Mouse (Mus musculus): ENCODE data around the gene Lmcd1. TPM values are rescaled to one million over a fixed set of nuclear protein-coding genes. Genes with fewer than 3 reads are reported as not detected.

Gene Lmcd1
- polyA plus RNA-seq, 1 experiment from 2014 or later: 3.2 TPM

DNA sequence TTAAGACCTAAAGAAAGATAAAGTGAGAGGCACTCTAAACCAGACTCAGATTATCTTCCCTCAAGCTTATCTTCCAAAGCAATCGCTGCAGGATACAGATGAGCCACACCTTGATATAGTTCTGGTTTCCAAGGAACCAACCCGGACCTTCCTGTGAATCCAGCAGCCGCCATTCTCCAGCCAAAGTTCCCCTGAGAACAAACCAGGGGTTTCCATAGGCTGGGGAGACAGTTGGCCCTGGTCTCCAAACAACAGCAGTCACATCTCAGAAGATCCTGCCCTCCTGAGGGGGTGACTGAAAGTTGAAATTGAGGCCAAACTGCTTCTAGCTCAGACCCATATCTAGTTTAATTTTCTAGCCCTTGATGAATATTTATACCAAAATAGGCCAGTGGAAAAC lies 14.7 kb downstream of the Lmcd1 start:
- no peak overlapping the region for H3K9ac ChIP-seq
- H3K27ac ChIP-seq (replicated peaks): no peak overlapping the region
- H3K9me3 ChIP-seq (replicated peaks): no peaks in the 10 kb centered on the region
- H3K4me3 ChIP-seq (replicated peaks): no peak overlapping the region
- H3K4me1 ChIP-seq (replicated peaks): no peaks in the 10 kb centered on the region
- H3K27me3 ChIP-seq: no peaks in the 10 kb centered on the region
- ATAC-seq (ENCODE audit: insufficient read depth): no peak
- H3K36me3 ChIP-seq (replicated peaks): no peaks in the 10 kb centered on the region
- 58% methylated on average over 3 of the region's 3 CpGs for WGBS (ENCODE audit: insufficient replicate concordance)
- H3K4me2 ChIP-seq: no peak overlapping the region

GRCm38 (mm10) chr6:112291146-112291545 lies 17.6 kb downstream of the Lmcd1 start:
- Histone ChIP-seq H3K4me2 (no peak overlapping the region), H3K27me3 (no peaks in the 10 kb centered on the region), H3K9ac (no peak overlapping the region), H3K4me1 (replicated peaks) (no peaks in the 10 kb centered on the region), H3K4me3 (replicated peaks) (no peak overlapping the region), H3K27ac (replicated peaks) (no peak overlapping the region), H3K36me3 (replicated peaks) (no peaks in the 10 kb centered on the region), H3K9me3 (replicated peaks) (no peaks in the 10 kb centered on the region)
- ATAC-seq (ENCODE audit: insufficient read depth): no peak
- WGBS (ENCODE audit: insufficient replicate concordance): 53% methylated on average over 4 of the region's 4 CpGs

DNA sequence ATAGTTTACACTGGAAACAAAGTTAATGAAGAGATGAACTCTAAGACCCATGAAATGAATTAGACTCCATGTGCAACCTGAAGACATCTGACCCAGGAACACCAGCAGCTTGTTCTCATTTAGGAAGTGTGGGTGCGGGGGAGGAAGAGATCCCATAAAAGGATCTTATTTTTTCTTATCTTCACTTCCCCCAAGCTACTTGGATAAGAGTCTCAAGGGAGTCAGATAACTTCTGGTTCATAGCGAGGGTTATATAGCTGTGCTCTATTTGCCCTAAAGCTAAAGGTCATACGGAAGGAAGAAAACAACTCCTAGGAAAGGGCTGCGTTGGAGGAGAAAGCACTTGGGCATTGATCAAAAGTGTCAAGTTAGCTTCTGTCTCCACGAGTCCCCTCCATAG lies 19.8 kb downstream of the Lmcd1 start:
- no peak for ATAC-seq (ENCODE audit: insufficient read depth)
- WGBS (ENCODE audit: insufficient replicate concordance): 26% methylated on average over 5 of the region's 5 CpGs
- Histone ChIP-seq H3K4me1 (replicated peaks) (no peaks in the 10 kb centered on the region), H3K27ac (replicated peaks) (no peak overlapping the region), H3K36me3 (replicated peaks) (no peaks in the 10 kb centered on the region), H3K4me2 (no peak overlapping the region), H3K27me3 (no peaks in the 10 kb centered on the region), H3K4me3 (replicated peaks) (no peak overlapping the region), H3K9me3 (replicated peaks) (no peaks in the 10 kb centered on the region), H3K9ac (no peak overlapping the region)

- H3K9me3 ChIP-seq (replicated peaks): no peaks in the 10 kb centered on the region
- no peaks in the 10 kb centered on the region for H3K36me3 ChIP-seq (replicated peaks)
- WGBS (ENCODE audit: insufficient replicate concordance): 37% methylated on average over 3 of the region's 3 CpGs
- no peak overlapping the region for H3K27ac ChIP-seq (replicated peaks)
- no peak overlapping the region for H3K9ac ChIP-seq
- no peaks in the 10 kb centered on the region for H3K27me3 ChIP-seq
- ATAC-seq (ENCODE audit: insufficient read depth): no peak
- H3K4me1 ChIP-seq (replicated peaks): no peaks in the 10 kb centered on the region
- no peak overlapping the region for H3K4me2 ChIP-seq
- no peak overlapping the region for H3K4me3 ChIP-seq (replicated peaks)
Observed at GRCm38 (mm10) chr6:112295269-112295668, 21.7 kb downstream of the Lmcd1 start.

- Histone ChIP-seq H3K4me2 (no peak overlapping the region), H3K27ac (replicated peaks) (no peak overlapping the region), H3K27me3 (no peaks in the 10 kb centered on the region), H3K9me3 (replicated peaks) (no peaks in the 10 kb centered on the region), H3K9ac (no peak overlapping the region), H3K36me3 (replicated peaks) (no peaks in the 10 kb centered on the region), H3K4me1 (replicated peaks) (no peaks in the 10 kb centered on the region), H3K4me3 (replicated peaks) (no peak overlapping the region)
- ATAC-seq (ENCODE audit: insufficient read depth): no peak
- 72% methylated on average over 7 of the region's 7 CpGs for WGBS (ENCODE audit: insufficient replicate concordance)
Observed at GRCm38 (mm10) chr6:112300146-112300545, 26.6 kb downstream of the Lmcd1 start.

DNA sequence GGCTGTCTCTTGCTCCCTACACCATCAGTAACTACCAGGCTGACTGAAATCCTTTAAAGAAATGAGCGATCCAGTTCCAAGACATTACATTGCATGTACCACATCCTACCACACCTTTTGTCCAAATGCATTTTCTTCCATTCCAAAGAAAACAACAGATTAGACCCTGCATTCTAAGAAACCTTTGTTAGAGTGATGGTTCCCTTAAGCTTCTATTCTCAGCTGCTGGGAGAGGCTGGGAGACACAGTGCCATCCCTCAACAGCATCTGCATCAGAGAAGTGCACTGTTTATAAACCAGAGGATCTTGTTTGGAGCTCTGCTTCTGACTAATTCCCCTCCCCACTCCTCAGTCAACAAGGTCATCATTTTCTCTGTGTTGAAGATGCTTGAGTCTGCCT lies 27.1 kb downstream of the Lmcd1 start:
- H3K4me2 ChIP-seq: no peak overlapping the region
- WGBS (ENCODE audit: insufficient replicate concordance): 63% methylated on average over 1 of the region's 1 CpGs
- ATAC-seq (ENCODE audit: insufficient read depth): no peak

DNA sequence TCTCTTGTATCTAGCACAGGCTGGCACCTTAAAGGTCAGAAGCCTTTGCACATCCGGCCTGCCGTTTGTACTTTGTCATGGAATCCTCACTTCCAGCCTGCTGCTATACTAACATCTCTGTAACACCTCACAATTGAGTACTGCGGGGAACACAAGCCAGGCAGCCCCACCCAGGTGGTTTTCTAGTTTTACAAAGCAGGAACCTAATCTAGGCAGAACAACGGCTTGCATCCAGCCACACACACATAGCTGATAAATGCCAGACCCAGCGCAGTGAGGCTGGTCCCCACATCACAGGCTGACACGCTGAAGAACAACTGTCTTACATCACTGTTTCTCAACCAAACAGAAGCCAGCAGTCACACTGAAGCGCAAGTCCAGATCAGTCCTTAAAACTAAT lies 28.7 kb downstream of the Lmcd1 start:
- Histone ChIP-seq H3K9ac (no peak overlapping the region), H3K27me3 (no peaks in the 10 kb centered on the region), H3K4me3 (replicated peaks) (no peak overlapping the region), H3K36me3 (replicated peaks) (no peaks in the 10 kb centered on the region), H3K4me2 (no peak overlapping the region), H3K27ac (replicated peaks) (no peak overlapping the region), H3K9me3 (replicated peaks) (no peaks in the 10 kb centered on the region), H3K4me1 (replicated peaks) (no peaks in the 10 kb centered on the region)
- WGBS (ENCODE audit: insufficient replicate concordance): 35% methylated on average over 7 of the region's 7 CpGs
- peak; percentile 76 for ATAC-seq (ENCODE audit: insufficient read depth)

More for the DNA sequence above, 27.1 kb downstream of the Lmcd1 start:
- H3K4me3 ChIP-seq (replicated peaks): no peak overlapping the region
- no peaks in the 10 kb centered on the region for H3K27me3 ChIP-seq
- no peaks in the 10 kb centered on the region for H3K9me3 ChIP-seq (replicated peaks)
- no peaks in the 10 kb centered on the region for H3K36me3 ChIP-seq (replicated peaks)
- H3K9ac ChIP-seq: no peak overlapping the region
- H3K27ac ChIP-seq (replicated peaks): no peak overlapping the region
- no peaks in the 10 kb centered on the region for H3K4me1 ChIP-seq (replicated peaks)

DNA sequence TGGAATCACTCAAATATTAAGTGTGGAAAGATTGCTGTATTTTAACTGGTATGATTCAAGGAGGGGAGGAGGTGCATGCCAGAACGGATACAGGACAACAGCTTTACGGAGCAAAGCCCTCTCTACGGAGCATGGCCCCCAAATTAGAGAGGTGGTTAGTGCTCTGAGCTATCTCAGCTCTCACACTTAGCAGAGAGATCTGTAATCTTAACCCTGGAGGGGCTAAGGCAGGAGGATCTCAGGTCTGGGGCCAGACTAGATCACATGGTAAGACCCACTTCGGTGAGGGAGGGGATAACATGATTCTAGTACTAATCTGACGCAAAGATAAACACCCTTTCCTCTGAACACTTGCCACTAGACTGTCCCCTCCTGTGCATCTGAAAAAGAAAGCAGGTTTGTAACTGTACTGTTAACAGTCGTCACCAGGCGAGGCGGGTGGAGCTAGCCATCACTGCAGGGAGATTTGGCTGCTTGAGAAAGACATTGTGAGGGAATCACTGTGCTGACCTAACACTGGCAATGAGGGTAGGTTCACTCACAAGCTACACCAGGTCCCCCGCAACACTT lies 29.3 kb downstream of the Lmcd1 start:
- Histone ChIP-seq H3K9ac (no peak overlapping the region), H3K4me2 (no peak overlapping the region), H3K9me3 (replicated peaks) (no peaks in the 10 kb centered on the region), H3K27ac (replicated peaks) (no peak overlapping the region), H3K27me3 (no peaks in the 10 kb centered on the region), H3K4me3 (replicated peaks) (no peak overlapping the region), H3K36me3 (replicated peaks) (no peaks in the 10 kb centered on the region), H3K4me1 (replicated peaks) (no peaks in the 10 kb centered on the region)
- WGBS (ENCODE audit: insufficient replicate concordance): 61% methylated on average over 9 of the region's 9 CpGs
- ATAC-seq (ENCODE audit: insufficient read depth): peak; percentile 79

- H3K4me3 ChIP-seq (replicated peaks): no peak overlapping the region
- ATAC-seq (ENCODE audit: insufficient read depth): no peak
- no peak overlapping the region for H3K4me2 ChIP-seq
- WGBS (ENCODE audit: insufficient replicate concordance): 43% methylated on average over 8 of the region's 8 CpGs
- no peak overlapping the region for H3K27ac ChIP-seq (replicated peaks)
- H3K9ac ChIP-seq: no peak overlapping the region
- no peaks in the 10 kb centered on the region for H3K4me1 ChIP-seq (replicated peaks)
- no peaks in the 10 kb centered on the region for H3K36me3 ChIP-seq (replicated peaks)
- H3K27me3 ChIP-seq: no peaks in the 10 kb centered on the region
- H3K9me3 ChIP-seq (replicated peaks): no peaks in the 10 kb centered on the region
Observed at GRCm38 (mm10) chr6:112304751-112305150, 31.2 kb downstream of the Lmcd1 start.

- H3K4me1 ChIP-seq (replicated peaks): no peaks in the 10 kb centered on the region
- no peaks in the 10 kb centered on the region for H3K9me3 ChIP-seq (replicated peaks)
- no peak overlapping the region for H3K4me2 ChIP-seq
- H3K27ac ChIP-seq (replicated peaks): no peak overlapping the region
- H3K4me3 ChIP-seq (replicated peaks): no peak overlapping the region
- 68% methylated on average over 6 of the region's 6 CpGs for WGBS (ENCODE audit: insufficient replicate concordance)
- H3K9ac ChIP-seq: no peak overlapping the region
- ATAC-seq (ENCODE audit: insufficient read depth): no peak
- H3K36me3 ChIP-seq (replicated peaks): no peaks in the 10 kb centered on the region
- no peaks in the 10 kb centered on the region for H3K27me3 ChIP-seq
Observed at GRCm38 (mm10) chr6:112309330-112309938, 35.9 kb downstream of the Lmcd1 start.

- no peaks in the 10 kb centered on the region for H3K9me3 ChIP-seq (replicated peaks)
- WGBS (ENCODE audit: insufficient replicate concordance): 19% methylated on average over 4 of the region's 4 CpGs
- H3K27ac ChIP-seq (replicated peaks): no peak overlapping the region
Observed at GRCm38 (mm10) chr6:112311385-112311784, 37.8 kb downstream of the Lmcd1 start.

GRCm38 (mm10) chr6:112319449-112319848 lies 45.9 kb downstream of the Lmcd1 start:
- WGBS (ENCODE audit: insufficient replicate concordance): 60% methylated on average over 4 of the region's 4 CpGs
- Histone ChIP-seq H3K4me2 (no peak overlapping the region), H3K27me3 (no peaks in the 10 kb centered on the region), H3K9me3 (replicated peaks) (no peaks in the 10 kb centered on the region), H3K4me1 (replicated peaks) (no peaks in the 10 kb centered on the region), H3K36me3 (replicated peaks) (no peaks in the 10 kb centered on the region), H3K4me3 (replicated peaks) (no peak overlapping the region), H3K9ac (no peak overlapping the region), H3K27ac (replicated peaks) (no peak overlapping the region)
- no peak for ATAC-seq (ENCODE audit: insufficient read depth)

More at GRCm38 (mm10) chr6:112311385-112311784, 37.8 kb downstream of the Lmcd1 start:
- Histone ChIP-seq H3K4me2 (no peak overlapping the region), H3K9ac (no peak overlapping the region), H3K36me3 (replicated peaks) (no peaks in the 10 kb centered on the region), H3K4me3 (replicated peaks) (no peak overlapping the region), H3K27me3 (no peaks in the 10 kb centered on the region), H3K4me1 (replicated peaks) (no peaks in the 10 kb centered on the region)
- ATAC-seq (ENCODE audit: insufficient read depth): no peak
